9 mouse cellular contexts compared by ENCODE assay signal in the genomic region with DNA sequence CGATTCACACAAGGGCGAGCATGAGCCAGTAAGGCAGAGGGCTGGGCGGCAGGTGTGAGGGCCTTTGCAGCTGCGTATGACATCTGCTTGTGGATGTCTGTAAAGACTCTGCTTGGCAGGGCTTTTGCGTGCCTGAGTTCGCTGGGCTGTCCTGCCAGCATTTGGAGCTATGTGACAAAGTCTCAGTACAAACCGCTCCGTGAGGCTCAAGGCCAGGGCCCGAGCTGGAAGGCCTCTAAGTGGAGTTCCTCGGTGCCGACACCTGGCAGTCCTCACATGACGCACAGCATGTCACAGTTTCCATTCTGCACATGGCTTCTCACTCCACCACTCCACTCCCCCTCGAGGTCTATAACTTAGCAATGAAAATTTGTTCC.
DNase-seq lines count a peak whose midpoint lies in the region; ATAC-seq and TF ChIP-seq lines count a peak whose summit lies in the region.
"Had no signal": no experiment of that assay in that cellular context is flagged by ENCODE, and none has a peak within 500 bp of the region (broad histone marks: within the 10 kb centered on the region; RNA-seq: fewer than 3 reads in every experiment).

No protein-coding gene starts in this region.

- no peak overlapping the region for H3K9ac ChIP-seq in liver, adult 2 months (ENCODE audit: low read depth, low read length)
- H3K9ac ChIP-seq in embryonic facial prominence, embryonic 15.5 days, result no peak overlapping the region
- H3K9ac ChIP-seq in heart, postnatal 0 days (replicated peaks; ENCODE audit: low read depth, low read length), result no peak overlapping the region

- no peaks in the 10 kb centered on the region for H3K79me2 ChIP-seq in liver, adult 2 months (ENCODE audit: control insufficient read depth, insufficient read depth, low read length)

- no peak overlapping the region for H3K4me3 ChIP-seq in liver, adult 2 months (ENCODE audit: insufficient read depth, low read depth, low read length)
- no peak overlapping the region for H3K4me3 ChIP-seq in embryonic facial prominence, embryonic 15.5 days (replicated peaks)
- H3K4me3 ChIP-seq in heart, postnatal 0 days (ENCODE audit: low read depth, low read length), result no peak overlapping the region
- H3K4me3 ChIP-seq: megakaryocyte, embryonic 14.5 days had no signal

- peak; percentile 44; the same call in 1 of the 2 replicates for ATAC-seq in embryonic facial prominence, embryonic 15.5 days (ENCODE audit: insufficient number of reproducible peaks, low FRiP score, low TSS enrichment, low read depth)
- ATAC-seq in heart, postnatal 0 days (ENCODE audit: insufficient read depth, low read depth), result peak; percentile 60

- peaks cover 1% of the 10 kb centered on the region; the same call in 1 of the 2 replicates for H3K4me1 ChIP-seq in liver, adult 2 months (ENCODE audit: control insufficient read depth, insufficient read depth, low read length)
- peaks cover 24% of the 10 kb centered on the region for H3K4me1 ChIP-seq in embryonic facial prominence, embryonic 15.5 days
- no peaks in the 10 kb centered on the region for H3K4me1 ChIP-seq in heart, postnatal 0 days (ENCODE audit: control insufficient read depth, insufficient read depth)

- no peak overlapping the region for H3K4me2 ChIP-seq in embryonic facial prominence, embryonic 15.5 days (replicated peaks)
- H3K4me2 ChIP-seq in heart, postnatal 0 days (ENCODE audit: low read depth, low read length), result no peak overlapping the region

- no peaks in the 10 kb centered on the region for H3K9me3 ChIP-seq in embryonic facial prominence, embryonic 15.5 days (replicated peaks)
- no peaks in the 10 kb centered on the region for H3K9me3 ChIP-seq in heart, postnatal 0 days (replicated peaks; ENCODE audit: control insufficient read depth, low read length)
- H3K9me3 ChIP-seq: megakaryocyte, embryonic 14.5 days had no signal

- no peak for TF ChIP-seq EP300 in heart, postnatal 0 days (IDR thresholded peaks at IDR 0.05; ENCODE audit: low read depth)

- 59% methylated on average over 13 of the region's 13 CpGs for WGBS in liver, adult 2 months
- WGBS in embryonic facial prominence, embryonic 15.5 days, result 73% methylated on average over 13 of the region's 13 CpGs
- WGBS in heart, postnatal 0 days, result 59% methylated on average over 13 of the region's 13 CpGs

- DNase-seq in liver, adult 2 months (ENCODE audit: extremely low read depth, low read depth, low spot score), result peak; percentile 80
- DNase-seq in liver, result no peak
- no peak for DNase-seq in heart, postnatal 0 days (ENCODE audit: low spot score)
- peak; percentile 44 for DNase-seq in lung, postnatal 36 days
- DNase-seq in ovary, postnatal 10 days (ENCODE audit: low spot score), result no peak
- DNase-seq in embryo, embryonic 10.5 days (ENCODE audit: low spot score), result no peak
- DNase-seq in right cerebral cortex, postnatal 4 days, result no peak

- no peaks in the 10 kb centered on the region for H3K27me3 ChIP-seq in liver, adult 2 months (ENCODE audit: control insufficient read depth, insufficient read depth, low read length)
- no peaks in the 10 kb centered on the region for H3K27me3 ChIP-seq in embryonic facial prominence, embryonic 15.5 days
- no peaks in the 10 kb centered on the region for H3K27me3 ChIP-seq in heart, postnatal 0 days (ENCODE audit: control insufficient read depth, insufficient read depth, low read length)
- H3K27me3 ChIP-seq: megakaryocyte, embryonic 14.5 days had no signal

- H3K36me3 ChIP-seq in liver, adult 2 months (ENCODE audit: control insufficient read depth, insufficient read depth, low read length), result no peaks in the 10 kb centered on the region
- H3K36me3 ChIP-seq in embryonic facial prominence, embryonic 15.5 days, result peaks cover 7% of the 10 kb centered on the region; the same call in 1 of the 2 replicates
- H3K36me3 ChIP-seq in heart, postnatal 0 days (replicated peaks; ENCODE audit: control insufficient read depth, insufficient read depth, low read length), result 0 out of 2 replicates have a peak, but pooled peaks cover 5% of the 10 kb centered on the region

- no peak for TF ChIP-seq CTCF in liver, adult 2 months (IDR thresholded peaks at IDR 0.05; ENCODE audit: low read depth, low read length)
- TF ChIP-seq CTCF in heart, postnatal 0 days (IDR thresholded peaks at IDR 0.05; ENCODE audit: low read depth), result no peak

- TF ChIP-seq POLR2A in liver, adult 2 months (IDR thresholded peaks at IDR 0.05; ENCODE audit: extremely low read depth, insufficient read depth, low read length), result no peak

- no peak overlapping the region for H3K27ac ChIP-seq in liver, adult 2 months (replicated peaks; ENCODE audit: insufficient read depth, low read depth, low read length)
- no peak overlapping the region; the same call in 1 of the 2 replicates for H3K27ac ChIP-seq in embryonic facial prominence, embryonic 15.5 days (replicated peaks)
- no peak overlapping the region for H3K27ac ChIP-seq in heart, postnatal 0 days (ENCODE audit: low read depth)

Comparison
In these comparisons a context has a peak if more than half of its experiments do, and no peak if none do; other contexts are left out.
1. DNase-seq: peak in liver, adult 2 months (single experiment) and lung, postnatal 36 days (single experiment); none in liver (single experiment), heart, postnatal 0 days (single experiment), ovary, postnatal 10 days (single experiment), embryo, embryonic 10.5 days (single experiment) and right cerebral cortex, postnatal 4 days (single experiment).